Mouse (Mus musculus) CH12.LX (cell line): ENCODE measurements around the gene Olfr743. TPM values are rescaled to one million over a fixed set of nuclear protein-coding genes. Genes with fewer than 3 reads are reported as not detected.

Experiments used
- DNase-seq: peaks from one replicate; pipeline ENCODE4 v3.0.0-alpha.2; 2013; ENCODE audit errors: extremely low read depth
- H3K27ac ChIP-seq: 2 replicates; pipeline ENCODE4 v1.5.1; 2012; ENCODE audit warnings: low read depth, mild to moderate bottlenecking, control low read depth, moderate library complexity; ENCODE audit not compliant: insufficient read depth
- H3K27me3 ChIP-seq: replicated peaks from 2 replicates; pipeline ENCODE3; 2012; ENCODE audit warnings: inconsistent platforms
- H3K36me3 ChIP-seq, 2 experiments: replicated peaks in 1 of 2; 2 replicates each; pipeline versions ENCODE3 to v1.6.1; 2012; ENCODE audit warnings: inconsistent platforms in 1 of 2, low read length in 1 of 2, mild to moderate bottlenecking in 1 of 2, mixed read lengths in 1 of 2, moderate library complexity in 1 of 2; ENCODE audit not compliant: control insufficient read depth in 1 of 2, insufficient read depth in 1 of 2
- H3K4me1 ChIP-seq, 2 experiments: 2 replicates each; pipeline ENCODE4 v1.6.1; 2012; ENCODE audit warnings: inconsistent platforms in 1 of 2, moderate library complexity in 1 of 2; ENCODE audit not compliant: insufficient read depth in 2 of 2, control insufficient read depth in 1 of 2
- H3K4me2 ChIP-seq: 2 replicates; pipeline ENCODE4 v1.6.1; 2012; ENCODE audit warnings: low read depth, mild to moderate bottlenecking, control low read depth; ENCODE audit not compliant: poor library complexity, insufficient read depth, severe bottlenecking
- H3K4me3 ChIP-seq, 3 experiments: fragments of 150-350 bp in 1 of 3; sonication (generic) in 1 of 3; replicated peaks in 1 of 3; 2 replicates each; pipeline versions ENCODE3 to v1.5.1; 2011 to 2012; ENCODE audit warnings: low read depth in 2 of 3, low read length in 2 of 3, mild to moderate bottlenecking in 2 of 3, moderate library complexity in 2 of 3, control low read depth in 1 of 3, improper control_type of control experiment in 1 of 3, inconsistent platforms in 1 of 3, mixed read lengths in 1 of 3; ENCODE audit not compliant: poor library complexity in 1 of 3
- H3K79me2 ChIP-seq: replicated peaks from 2 replicates; pipeline ENCODE4 v1.6.1; 2012; ENCODE audit warnings: mild to moderate bottlenecking, moderate library complexity; ENCODE audit not compliant: control insufficient read depth, poor library complexity, insufficient read depth, severe bottlenecking; ENCODE audit errors: extremely low read depth
- H3K9ac ChIP-seq: 2 replicates; pipeline ENCODE4 v1.6.1; 2012; ENCODE audit warnings: low read depth, mild to moderate bottlenecking, control low read depth, moderate library complexity; ENCODE audit not compliant: insufficient read depth
- H3K9me3 ChIP-seq: replicated peaks from 2 replicates; pipeline ENCODE3; 2012; ENCODE audit warnings: low read length, inconsistent platforms, mixed read lengths
- BHLHE40 ChIP-seq: IDR thresholded peaks from 2 replicates; pipeline ENCODE4 v1.6.1; 2011; ENCODE audit warnings: mild to moderate bottlenecking, low read depth, low read length, improper control_type of control experiment
- CHD1 ChIP-seq: IDR thresholded peaks from 2 replicates; pipeline ENCODE4 v1.6.1; 2012; ENCODE audit warnings: low read depth, low read length, improper control_type of control experiment, inconsistent platforms
- E2F4 ChIP-seq: IDR thresholded peaks from 2 replicates; pipeline ENCODE4 v1.6.1; 2011; ENCODE audit warnings: low read depth, low read length, improper control_type of control experiment; ENCODE audit not compliant: insufficient replicate concordance
- ELF1 ChIP-seq: IDR thresholded peaks from 2 replicates; pipeline ENCODE4 v1.6.1; 2014; ENCODE audit warnings: low read depth, mild to moderate bottlenecking, inconsistent platforms, low read length, improper control_type of control experiment
- GABPA ChIP-seq: IDR thresholded peaks from 2 replicates; pipeline ENCODE4 v1.6.1; 2012; ENCODE audit warnings: low read depth, low read length, improper control_type of control experiment, inconsistent platforms; ENCODE audit not compliant: insufficient replicate concordance
- HCFC1 ChIP-seq: IDR thresholded peaks from 2 replicates; pipeline ENCODE4 v1.6.1; 2012; ENCODE audit warnings: low read depth, mild to moderate bottlenecking, inconsistent platforms, low read length, improper control_type of control experiment
- IRF4 ChIP-seq: IDR thresholded peaks from 2 replicates; pipeline ENCODE4 v1.6.1; 2014; ENCODE audit warnings: low read depth, mild to moderate bottlenecking, inconsistent platforms, low read length, improper control_type of control experiment
- JUN ChIP-seq: IDR thresholded peaks from 2 replicates; pipeline ENCODE4 v1.6.1; 2011; ENCODE audit warnings: low read depth, mild to moderate bottlenecking, low read length, improper control_type of control experiment, moderate library complexity; ENCODE audit not compliant: insufficient read depth
- KAT2A ChIP-seq: IDR thresholded peaks from 2 replicates; pipeline ENCODE4 v1.6.1; 2012; ENCODE audit warnings: low read length, improper control_type of control experiment, inconsistent platforms; ENCODE audit not compliant: insufficient replicate concordance
- MAFK ChIP-seq: IDR thresholded peaks from 2 replicates; pipeline ENCODE4 v1.6.1; 2011; ENCODE audit warnings: low read length, improper control_type of control experiment; ENCODE audit not compliant: insufficient replicate concordance
- MAZ ChIP-seq: IDR thresholded peaks from 2 replicates; pipeline ENCODE4 v1.6.1; 2012; ENCODE audit warnings: low read depth, mild to moderate bottlenecking, inconsistent platforms, low read length, improper control_type of control experiment, moderate library complexity
- MYC ChIP-seq: IDR thresholded peaks from 2 replicates; pipeline ENCODE4 v1.6.1; 2011; ENCODE audit warnings: low read depth, mild to moderate bottlenecking, improper control_type of control experiment, low read length
- NELFE ChIP-seq: IDR thresholded peaks from 2 replicates; pipeline ENCODE4 v1.6.1; 2011; ENCODE audit warnings: low read depth, low read length, improper control_type of control experiment
- NRF1 ChIP-seq: IDR thresholded peaks from 2 replicates; pipeline ENCODE4 v1.6.1; 2014; ENCODE audit warnings: low read depth, mild to moderate bottlenecking, inconsistent platforms, low read length, improper control_type of control experiment, moderate library complexity
- PAX5 ChIP-seq: IDR thresholded peaks from 2 replicates; pipeline ENCODE4 v1.6.1; 2012; ENCODE audit warnings: low read length, inconsistent platforms, mixed read lengths
- SMC3 ChIP-seq: IDR thresholded peaks from 2 replicates; pipeline ENCODE4 v1.6.1; 2011; ENCODE audit warnings: low read depth, low read length, improper control_type of control experiment
- ZKSCAN1 ChIP-seq: IDR thresholded peaks from 2 replicates; pipeline ENCODE4 v1.6.1; 2012; ENCODE audit warnings: low read depth, inconsistent platforms, low read length, improper control_type of control experiment, borderline replicate concordance
- ZMIZ1 ChIP-seq: IDR thresholded peaks from 2 replicates; pipeline ENCODE4 v1.6.1; 2012; ENCODE audit warnings: low read depth, mild to moderate bottlenecking, inconsistent platforms, low read length, improper control_type of control experiment
- ZNF384 ChIP-seq: IDR thresholded peaks from 2 replicates; pipeline ENCODE4 v1.6.1; 2012; ENCODE audit warnings: low read depth, low read length, improper control_type of control experiment, inconsistent platforms
- dilution Hi-C: fragments of 300-500 bp; cut with MboI; formaldehyde crosslinking; loops from 2 replicates; pipeline ENCODE4 v1.14.3; 2020; ENCODE audit warnings: low sequenced_read_pairs; ENCODE audit not compliant: extremely low pct_unique_long_range_greater_than_20kb, extremely low pct_ligation_motif_present
- in situ Hi-C: fragments of 300-500 bp; cut with MboI; formaldehyde crosslinking; loops from 3 replicates; pipeline ENCODE4 v1.14.3; 2019; ENCODE audit warnings: low sequenced_read_pairs, low pct_ligation_motif_present, low pct_unique_long_range_greater_than_20kb, mixed read lengths
- polyA plus RNA-seq: library from polyadenylated mRNA; unstranded; fragments of >175 nt; gene quantifications from 2 replicates; pipeline ENCODE4 v1.2.1, GENCODE M21; 2012; ENCODE audit warnings: low read depth; ENCODE audit not compliant: insufficient read length
- total RNA-seq, 2 experiments: library from RNA; depleted of rRNA; stranded (reverse); fragments of 300-350 nt in 1 of 2; fragments of >200 nt in 1 of 2; gene quantifications; 2 replicates each; pipeline ENCODE4 v1.2.3; 2012 to 2014

The Olfr743 gene
- total and polyA plus RNA-seq, 3 experiments, result not detected

- H3K4me1 ChIP-seq, result no peaks in the 10 kb centered on the region
- H3K4me2 ChIP-seq, result no peak overlapping the region
- no peaks in the 10 kb centered on the region for H3K79me2 ChIP-seq
- DNase-seq, result no peak
- H3K9ac ChIP-seq, result no peak overlapping the region
- TF ChIP-seq NELFE (no peak), MYC (no peak), MAFK (no peak), CHD1 (no peak), GABPA (no peak), BHLHE40 (no peak), ZKSCAN1 (no peak), SMC3 (no peak), PAX5 (no peak), IRF4 (no peak), ELF1 (no peak), MAZ (no peak), KAT2A (no peak), ZMIZ1 (no peak), E2F4 (no peak), ZNF384 (no peak)
- dilution Hi-C loops, result no loop called here
- no peaks in the 10 kb centered on the region for H3K36me3 ChIP-seq
- in situ Hi-C loops, result no loop called here
- H3K9me3 ChIP-seq, result no peaks in the 10 kb centered on the region
- no peak overlapping the region for H3K4me3 ChIP-seq
- H3K27ac ChIP-seq, result no peak overlapping the region
- H3K27me3 ChIP-seq, result peaks cover 8% of the 10 kb centered on the region
Observed at GRCm38 (mm10) chr14:50478406-50478805, 43.2 kb upstream of the Olfr743 start.

GRCm38 (mm10) chr14:50503300-50503699 lies 18.3 kb upstream of the Olfr743 start, which contains the start of gene Olfr742:
Olfr742 (plus strand) TSS chr14:50503600.
- dilution Hi-C loops (no loop called here), in situ Hi-C loops (no loop called here)
- TF ChIP-seq JUN, result no peak
- TF ChIP-seq IRF4, result no peak
- TF ChIP-seq HCFC1, result no peak
- TF ChIP-seq KAT2A, result no peak
- TF ChIP-seq PAX5, result no peak
- no peak for TF ChIP-seq MAFK
- TF ChIP-seq MYC, result no peak
- TF ChIP-seq NRF1, result no peak
- DNase-seq, result no peak
- H3K79me2 ChIP-seq, result no peaks in the 10 kb centered on the region
- peaks cover 3% of the 10 kb centered on the region for H3K27me3 ChIP-seq
- no peaks in the 10 kb centered on the region for H3K36me3 ChIP-seq
- no peak within 1 kb of the TSS for H3K4me2 ChIP-seq
- no peak within 1 kb of the TSS for H3K27ac ChIP-seq
- no peak within 1 kb of the TSS for H3K4me3 ChIP-seq
- H3K4me1 ChIP-seq, result no peaks in the 10 kb centered on the region
- no peaks in the 10 kb centered on the region for H3K9me3 ChIP-seq
- H3K9ac ChIP-seq, result no peak within 1 kb of the TSS
